Mouse (Mus musculus) MEL-GATA-1-ER (cell line): ENCODE results near the gene Siglec1.

Source experiments
- DNase-seq: peaks from one replicate; pipeline ENCODE4 v3.0.0-alpha.2; 2012; ENCODE audit warnings: low read depth; ENCODE audit errors: extremely low read depth

Gene Siglec1

GRCm38 (mm10) chr2:131097087-131097486 lies 10.5 kb upstream of the Siglec1 start:
- no peak for DNase-seq

- DNase-seq: peak; percentile 56
Observed at GRCm38 (mm10) chr2:131096101-131096795, 9.7 kb upstream of the Siglec1 start.

- DNase-seq: peak; percentile 50
Observed at GRCm38 (mm10) chr2:131094823-131095222, 8.3 kb upstream of the Siglec1 start.

GRCm38 (mm10) chr2:131093577-131093976 lies 7.0 kb upstream of the Siglec1 start:
- no peak for DNase-seq

- no peak for DNase-seq
Observed at GRCm38 (mm10) chr2:131090852-131091251, 4.3 kb upstream of the Siglec1 start.

GRCm38 (mm10) chr2:131089634-131090033 lies 3.1 kb upstream of the Siglec1 start:
- peak; percentile 28 for DNase-seq

- DNase-seq: no peak
Observed at GRCm38 (mm10) chr2:131088581-131088980, 2.0 kb upstream of the Siglec1 start.

- DNase-seq: no peak
Observed at GRCm38 (mm10) chr2:131084206-131084605, 2.4 kb downstream of the Siglec1 start.

- DNase-seq: peak; percentile 59
Observed at GRCm38 (mm10) chr2:131080507-131080906, 6.1 kb downstream of the Siglec1 start.

- no peak for DNase-seq
Observed at GRCm38 (mm10) chr2:131072536-131072935, 14.0 kb downstream of the Siglec1 start.

- DNase-seq: no peak
Observed at GRCm38 (mm10) chr2:131067481-131067880, 19.1 kb downstream of the Siglec1 start.

- DNase-seq: no peak
Observed at GRCm38 (mm10) chr2:131066342-131066741, 20.2 kb downstream of the Siglec1 start.

- no peak for DNase-seq
Observed at GRCm38 (mm10) chr2:131063404-131063864, 23.1 kb downstream of the Siglec1 start, which contains the start of gene Adam33. Gene Adam33 (minus strand): TSS chr2:131063814.

- no peak for DNase-seq
Observed at GRCm38 (mm10) chr2:131061607-131062006, 25.0 kb downstream of the Siglec1 start.

- DNase-seq: no peak
Observed at GRCm38 (mm10) chr2:131060784-131061183, 25.8 kb downstream of the Siglec1 start.

- DNase-seq: no peak
Observed at GRCm38 (mm10) chr2:131059781-131060540, 26.6 kb downstream of the Siglec1 start.

GRCm38 (mm10) chr2:131059377-131059776 lies 27.2 kb downstream of the Siglec1 start:
- no peak for DNase-seq

GRCm38 (mm10) chr2:131058672-131059071 lies 27.9 kb downstream of the Siglec1 start:
- DNase-seq: no peak

- DNase-seq: no peak
Observed at GRCm38 (mm10) chr2:131056191-131056590, 30.4 kb downstream of the Siglec1 start.

GRCm38 (mm10) chr2:131055631-131056030 lies 30.9 kb downstream of the Siglec1 start:
- no peak for DNase-seq

GRCm38 (mm10) chr2:131054646-131055264 lies 31.8 kb downstream of the Siglec1 start:
- no peak for DNase-seq
